Mouse (Mus musculus): ENCODE measurements at regions not wholly inside any gene's neighbourhood (a gene's known extent, or its start where the extent isn't known, plus 50 kb on each side); places are given as distances from the start of the nearest gene placed in this dataset.
"Not testable (repeated sequence)": the region's sequence is repeated elsewhere in the genome, so short reads cannot be mapped to it uniquely, and the experiment has no call there.

- intact Hi-C loops (cut with DNase I; ENCODE audit: low total_unique reads); DNase-seq: not testable (repeated sequence)
Measured at GRCm38 (mm10) chr14:53662700-53663355, 591.1 kb downstream of the Dad1 start.

GRCm38 (mm10) chr14:53654669-53655068, 599.2 kb downstream of the Dad1 start:
- intact Hi-C loops (cut with DNase I; ENCODE audit: low total_unique reads); DNase-seq: not testable (repeated sequence)

- intact Hi-C loops (cut with DNase I; ENCODE audit: low total_unique reads); DNase-seq: not testable (repeated sequence)
Measured at GRCm38 (mm10) chr14:53651061-53651460, 602.8 kb downstream of the Dad1 start.

- intact Hi-C loops (cut with DNase I; ENCODE audit: low total_unique reads); DNase-seq: not testable (repeated sequence)
Measured at GRCm38 (mm10) chr14:53649189-53649588, 604.7 kb downstream of the Dad1 start.

- intact Hi-C loops (cut with DNase I; ENCODE audit: low total_unique reads); DNase-seq: not testable (repeated sequence)
Measured at GRCm38 (mm10) chr14:53640441-53640840, 613.5 kb downstream of the Dad1 start.

- DNase-seq; intact Hi-C loops (cut with DNase I; ENCODE audit: low total_unique reads): not testable (repeated sequence)
Measured at GRCm38 (mm10) chr14:53637664-53638063, 616.2 kb downstream of the Dad1 start.

- intact Hi-C loops (cut with DNase I; ENCODE audit: low total_unique reads); DNase-seq: not testable (repeated sequence)
Measured at GRCm38 (mm10) chr14:53635206-53635605, 618.7 kb downstream of the Dad1 start.

- DNase-seq; intact Hi-C loops (cut with DNase I; ENCODE audit: low total_unique reads): not testable (repeated sequence)
Measured at GRCm38 (mm10) chr14:53634320-53634979, 619.5 kb downstream of the Dad1 start.

GRCm38 (mm10) chr14:53633743-53634142, 620.2 kb downstream of the Dad1 start:
- intact Hi-C loops (cut with DNase I; ENCODE audit: low total_unique reads); DNase-seq: not testable (repeated sequence)

GRCm38 (mm10) chr14:53621376-53621775, 632.5 kb downstream of the Dad1 start:
- intact Hi-C loops (cut with DNase I; ENCODE audit: low total_unique reads); DNase-seq: not testable (repeated sequence)

GRCm38 (mm10) chr14:53616061-53616460, 637.8 kb downstream of the Dad1 start:
- DNase-seq; intact Hi-C loops (cut with DNase I; ENCODE audit: low total_unique reads): not testable (repeated sequence)

- DNase-seq, result no peak
Measured at GRCm38 (mm10) chr14:53614341-53614740, 639.6 kb downstream of the Dad1 start.

GRCm38 (mm10) chr14:53599299-53599698, 654.6 kb downstream of the Dad1 start:
- intact Hi-C loops (cut with DNase I; ENCODE audit: low total_unique reads); DNase-seq: not testable (repeated sequence)

More at GRCm38 (mm10) chr14:53614341-53614740, 639.6 kb downstream of the Dad1 start:
- intact Hi-C loops (cut with DNase I; ENCODE audit: low total_unique reads), result no loop called here

GRCm38 (mm10) chr14:53597287-53597686, 656.6 kb downstream of the Dad1 start:
- DNase-seq; intact Hi-C loops (cut with DNase I; ENCODE audit: low total_unique reads): not testable (repeated sequence)

GRCm38 (mm10) chr14:53590601-53591000, 663.3 kb downstream of the Dad1 start:
- intact Hi-C loops (cut with DNase I; ENCODE audit: low total_unique reads), result not testable (repeated sequence)

GRCm38 (mm10) chr14:53582528-53582927, 671.4 kb downstream of the Dad1 start:
- not testable (repeated sequence) for DNase-seq

More at GRCm38 (mm10) chr14:53590601-53591000, 663.3 kb downstream of the Dad1 start:
- not testable (repeated sequence) for DNase-seq

GRCm38 (mm10) chr14:53581734-53582133, 672.2 kb downstream of the Dad1 start:
- intact Hi-C loops (cut with DNase I; ENCODE audit: low total_unique reads); DNase-seq: not testable (repeated sequence)

More at GRCm38 (mm10) chr14:53582528-53582927, 671.4 kb downstream of the Dad1 start:
- intact Hi-C loops (cut with DNase I; ENCODE audit: low total_unique reads), result not testable (repeated sequence)

GRCm38 (mm10) chr14:53576927-53577326, 677.0 kb downstream of the Dad1 start:
- DNase-seq; intact Hi-C loops (cut with DNase I; ENCODE audit: low total_unique reads): not testable (repeated sequence)

- intact Hi-C loops (cut with DNase I; ENCODE audit: low total_unique reads), result not testable (repeated sequence)
Measured at GRCm38 (mm10) chr14:53572701-53573100, 681.2 kb downstream of the Dad1 start.

GRCm38 (mm10) chr14:53562606-53563005, 691.3 kb downstream of the Dad1 start:
- intact Hi-C loops (cut with DNase I; ENCODE audit: low total_unique reads), result no loop called here
- DNase-seq, result no peak

More at GRCm38 (mm10) chr14:53572701-53573100, 681.2 kb downstream of the Dad1 start:
- DNase-seq, result not testable (repeated sequence)
